Mouse (Mus musculus) hindbrain, embryonic 14.5 days (tissue): ENCODE results near the gene Igfbp1. TPM values are rescaled to one million over a fixed set of nuclear protein-coding genes. Genes with fewer than 3 reads are reported as not detected.
"Not testable (repeated sequence)": the region's sequence is repeated elsewhere in the genome, so short reads cannot be mapped to it uniquely, and the experiment has no call there.

Experiments
- ATAC-seq: fragments of 200-750 bp; cut with Nextera tagmentation; 2 replicates; pipeline ENCODE4 v1.8.0; 2017; ENCODE audit warnings: moderate number of reproducible peaks, mild to moderate bottlenecking, moderate TSS enrichment, moderate library complexity; ENCODE audit not compliant: low FRiP score
- DNase-seq: peaks from one replicate; pipeline ENCODE4 v3.0.0-alpha.2; 2015; ENCODE audit warnings: low spot score
- H3K27ac ChIP-seq: fragments of 300-500 bp; sonication (generic); 2 replicates; pipeline ENCODE4 v1.5.1; 2014; ENCODE audit warnings: mild to moderate bottlenecking, moderate library complexity
- H3K27me3 ChIP-seq: fragments of 300-500 bp; sonication (generic); 2 replicates; pipeline ENCODE4 v1.6.1; 2014; ENCODE audit warnings: mild to moderate bottlenecking, low read length, mixed read lengths; ENCODE audit not compliant: control insufficient read depth, insufficient read depth
- H3K36me3 ChIP-seq: fragments of 300-500 bp; sonication (generic); replicated peaks from 2 replicates; pipeline ENCODE4 v1.6.1; 2014; ENCODE audit not compliant: control insufficient read depth, insufficient read depth
- H3K4me1 ChIP-seq: fragments of 300-500 bp; sonication (generic); replicated peaks from 2 replicates; pipeline ENCODE4 v1.6.1; 2014; ENCODE audit warnings: antibody characterized with exemption, low read length, mixed read lengths; ENCODE audit not compliant: control insufficient read depth, insufficient read depth
- H3K4me2 ChIP-seq: fragments of 300-500 bp; sonication (generic); replicated peaks from 2 replicates; pipeline ENCODE4 v1.6.1; 2014; ENCODE audit warnings: mild to moderate bottlenecking, moderate library complexity
- H3K4me3 ChIP-seq: fragments of 300-500 bp; sonication (generic); replicated peaks from 2 replicates; pipeline ENCODE4 v1.5.1; 2014; ENCODE audit warnings: mild to moderate bottlenecking, low read length
- H3K9ac ChIP-seq: fragments of 300-500 bp; sonication (generic); 2 replicates; pipeline ENCODE4 v1.6.1; 2014
- H3K9me3 ChIP-seq: fragments of 300-500 bp; sonication (generic); 2 replicates; pipeline ENCODE4 v1.6.1; 2016; ENCODE audit warnings: low read length; ENCODE audit not compliant: control insufficient read depth
- WGBS: fragments of 180-500 bp; shearing (Covaris S2); extraction: QIAGEN DNeasy Blood & Tissue Kit; methylation state at CpG from one replicate; pipeline ENCODE4 v1.1.7; 2014; 5-methylcytosine and 5-hydroxymethylcytosine counted together
- polyA plus RNA-seq: library from polyadenylated mRNA; unstranded; fragments of >200 nt; fragmentation: Nextera tagmentation; extraction: Ambion mirVana; gene quantifications from 2 replicates; pipeline ENCODE4 v1.2.1, GENCODE M21; 2014

The Igfbp1 gene
- polyA plus RNA-seq, 1 experiment from 2014 or later = not detected

DNA sequence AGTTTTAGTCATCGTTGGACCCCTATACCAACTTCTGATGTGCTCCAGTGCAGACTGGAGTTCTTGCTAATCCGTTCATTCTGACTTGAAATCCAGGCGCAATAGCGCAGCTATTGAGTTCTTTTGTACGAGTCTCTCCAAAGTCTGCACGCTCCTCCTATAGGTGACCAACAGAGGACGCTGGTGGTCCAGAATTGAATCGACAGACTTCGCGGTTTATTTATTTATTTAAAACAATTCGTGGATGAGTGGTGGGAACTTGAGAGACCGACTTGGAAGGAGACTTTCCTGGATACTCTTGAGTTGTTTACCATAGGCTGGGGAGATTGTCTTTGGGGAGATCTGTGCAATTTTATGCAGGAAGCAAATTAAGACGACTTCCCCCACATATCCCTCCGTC is 17.2 kb downstream of the Igfbp1 start:
- Histone ChIP-seq H3K27me3 (peaks cover 34% of the 10 kb centered on the region), H3K9me3 (no peaks in the 10 kb centered on the region), H3K4me3 (peak overlapping the region; percentile 80; the same call in 1 of the 2 replicates), H3K27ac (no peak overlapping the region), H3K4me2 (peak overlapping the region; percentile 94), H3K4me1 (peaks cover 31% of the 10 kb centered on the region), H3K36me3 (no peaks in the 10 kb centered on the region), H3K9ac (no peak overlapping the region)
- DNase-seq = peak; percentile 88
- 8% methylated on average over 14 of the region's 14 CpGs for WGBS
- ATAC-seq = peak; percentile 4; the same call in 1 of the 2 replicates

DNA sequence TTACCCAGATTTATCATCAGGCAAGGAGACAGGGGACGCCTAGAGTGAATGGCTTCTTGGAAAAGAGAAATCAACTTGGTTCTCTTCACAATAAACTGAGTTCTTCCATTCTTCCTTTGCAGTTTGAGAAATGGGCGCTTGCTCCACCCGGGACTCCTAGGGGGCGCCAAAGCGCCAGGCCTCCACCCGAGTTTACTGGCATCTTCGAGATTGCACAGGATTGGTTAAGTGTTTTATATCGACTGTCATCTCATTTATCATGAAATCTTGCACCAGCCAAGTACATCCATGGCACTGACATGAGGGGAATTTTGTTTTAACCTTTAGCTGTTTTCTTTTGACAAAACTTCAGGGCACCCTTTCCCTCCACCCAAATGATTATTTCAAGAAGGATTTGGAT is 18.1 kb downstream of the Igfbp1 start:
- H3K4me1 ChIP-seq = peaks cover 27% of the 10 kb centered on the region
- peaks cover 32% of the 10 kb centered on the region for H3K27me3 ChIP-seq
- WGBS = 10% methylated on average over 8 of the region's 8 CpGs
- H3K27ac ChIP-seq = no peak overlapping the region
- no peaks in the 10 kb centered on the region for H3K9me3 ChIP-seq
- ATAC-seq = no peak
- no peak overlapping the region for H3K9ac ChIP-seq
- H3K4me2 ChIP-seq = no peak overlapping the region
- DNase-seq = peak; percentile 78
- H3K4me3 ChIP-seq = no peak overlapping the region
- no peaks in the 10 kb centered on the region for H3K36me3 ChIP-seq

DNA sequence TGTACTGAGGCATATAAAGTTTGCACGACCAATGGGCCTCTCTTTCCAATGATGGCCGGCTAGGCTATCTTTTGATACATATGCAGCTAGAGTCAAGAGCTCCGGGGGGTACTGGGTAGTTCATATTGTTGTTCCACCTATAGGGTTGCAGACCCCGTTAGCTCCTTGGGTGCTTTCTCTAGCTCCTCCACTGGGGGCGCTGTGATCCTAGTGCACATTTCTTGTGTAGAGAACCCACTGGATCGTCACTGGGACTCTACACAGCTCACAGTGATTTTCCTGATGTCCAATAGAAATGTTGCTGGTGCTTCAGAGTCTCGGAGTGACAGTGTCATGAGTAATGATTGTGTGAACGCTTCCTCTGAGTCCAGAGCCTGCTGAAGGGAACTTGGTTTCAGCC is 24.2 kb downstream of the Igfbp1 start:
- not testable (repeated sequence) for ATAC-seq, H3K27me3 ChIP-seq, H3K4me3 ChIP-seq, H3K4me1 ChIP-seq, H3K9ac ChIP-seq, H3K4me2 ChIP-seq, H3K36me3 ChIP-seq, H3K9me3 ChIP-seq, H3K27ac ChIP-seq, DNase-seq
- 79% methylated on average over 8 of the region's 8 CpGs for WGBS

DNA sequence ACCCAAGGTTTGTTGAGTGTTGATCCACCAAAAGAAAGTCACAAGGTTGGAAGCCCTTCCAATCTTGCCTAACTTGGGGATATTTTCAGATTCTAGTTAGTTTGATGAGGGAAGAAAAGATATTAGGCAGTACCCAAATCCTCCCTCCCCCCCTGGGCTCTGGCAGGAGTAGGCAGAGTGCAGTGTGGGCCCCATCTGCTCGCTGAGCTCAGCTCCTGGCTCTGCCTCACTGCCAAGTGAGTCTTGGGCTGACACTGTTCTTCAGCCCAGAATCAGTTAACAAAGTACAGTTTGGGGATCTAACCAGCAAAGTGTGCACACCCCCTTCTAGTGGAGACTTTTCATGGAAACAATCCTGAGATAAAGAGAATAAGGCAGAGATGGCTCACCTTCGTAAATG is 28.6 kb downstream of the Igfbp1 start:
- no peak for ATAC-seq
- Histone ChIP-seq H3K4me2 (no peak overlapping the region), H3K27me3 (no peaks in the 10 kb centered on the region), H3K36me3 (no peaks in the 10 kb centered on the region), H3K9me3 (no peaks in the 10 kb centered on the region), H3K27ac (no peak overlapping the region), H3K9ac (no peak overlapping the region), H3K4me3 (no peak overlapping the region), H3K4me1 (no peaks in the 10 kb centered on the region)
- DNase-seq = no peak
- 74% methylated on average over 2 of the region's 2 CpGs for WGBS

DNA sequence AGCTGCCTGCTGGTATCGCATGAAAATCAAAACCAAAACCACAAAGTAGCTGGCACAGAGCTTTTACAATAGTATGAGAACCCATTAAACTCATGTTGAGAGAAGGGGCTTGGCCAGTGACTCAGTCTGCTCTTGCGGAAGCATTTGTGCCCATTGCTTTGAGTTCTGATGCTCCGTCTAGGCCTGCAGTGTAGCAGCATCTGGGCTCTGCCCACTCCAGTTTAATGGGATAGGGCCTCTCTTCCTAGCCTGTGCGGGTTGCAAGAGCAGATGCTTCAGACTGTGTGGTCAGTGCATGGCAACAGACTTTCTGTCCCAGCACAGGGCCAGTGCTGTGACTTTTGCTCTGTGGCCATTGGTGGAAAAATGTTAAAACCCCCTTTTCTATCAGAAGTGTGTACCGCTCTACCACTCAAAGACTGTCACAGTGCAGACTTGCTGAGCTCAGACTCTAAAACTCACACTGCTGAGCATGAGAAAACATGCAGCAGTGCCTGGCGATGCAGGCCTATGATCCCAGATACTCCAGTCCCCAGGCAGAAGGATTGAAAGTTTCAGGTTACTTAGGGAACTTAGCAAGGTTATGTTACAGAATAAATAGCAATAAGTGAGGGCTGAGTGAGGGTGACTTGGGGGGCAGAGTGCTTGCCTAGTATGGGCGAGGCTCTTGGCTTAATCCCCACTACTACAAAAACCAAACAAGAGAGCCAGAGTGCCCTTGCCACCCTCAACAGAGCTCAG is 29.4 kb downstream of the Igfbp1 start:
- WGBS = 88% methylated on average over 7 of the region's 7 CpGs
- no peak overlapping the region for H3K27ac ChIP-seq
- no peak overlapping the region for H3K9ac ChIP-seq
- no peaks in the 10 kb centered on the region for H3K9me3 ChIP-seq
- ATAC-seq (no peak), DNase-seq (no peak)
- no peaks in the 10 kb centered on the region for H3K27me3 ChIP-seq
- H3K4me1 ChIP-seq = no peaks in the 10 kb centered on the region
- H3K36me3 ChIP-seq = no peaks in the 10 kb centered on the region
- H3K4me3 ChIP-seq = no peak overlapping the region
- H3K4me2 ChIP-seq = no peak overlapping the region

DNA sequence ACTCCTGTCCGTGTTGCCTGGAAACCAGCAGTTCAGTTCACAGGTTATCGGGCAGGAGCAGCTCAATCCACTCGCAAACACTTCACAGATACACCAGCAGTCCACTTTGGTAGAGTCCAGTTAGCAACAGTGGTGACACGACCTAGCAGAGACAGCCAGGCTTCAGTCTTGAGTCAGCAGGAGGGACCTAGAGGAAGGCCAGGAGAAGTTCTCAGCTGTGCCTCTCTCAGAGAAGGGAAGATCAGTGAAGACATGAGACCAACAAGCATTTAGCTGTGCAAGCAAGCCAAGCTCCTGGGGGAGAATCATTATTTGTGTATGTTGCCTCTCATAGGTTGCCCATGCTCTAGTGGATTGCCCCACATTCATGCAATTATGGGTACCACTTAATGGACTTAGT is 30.5 kb downstream of the Igfbp1 start:
- WGBS = 84% methylated on average over 4 of the region's 4 CpGs

DNA sequence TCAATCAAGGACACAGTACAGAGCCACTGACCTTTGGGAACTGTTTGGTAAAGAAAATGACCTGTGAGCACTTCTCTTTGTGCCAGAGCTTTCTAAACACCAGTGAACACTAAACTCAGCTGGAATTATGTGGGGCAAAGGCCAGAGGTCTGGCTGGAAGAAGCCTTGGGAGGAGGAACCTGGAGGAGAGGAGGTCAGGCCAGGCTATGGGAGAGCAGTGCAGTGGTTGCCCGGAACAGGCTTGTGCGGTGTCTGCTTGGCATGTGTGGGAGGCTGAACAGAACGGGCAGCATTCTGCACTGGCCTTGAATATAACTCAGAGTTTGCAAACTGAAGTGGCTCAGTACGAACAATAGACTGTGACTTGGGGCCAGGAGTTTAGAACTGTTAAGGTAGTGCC is 32.4 kb downstream of the Igfbp1 start:
- Histone ChIP-seq H3K9ac (no peak overlapping the region), H3K36me3 (no peaks in the 10 kb centered on the region), H3K4me2 (no peak overlapping the region), H3K9me3 (no peaks in the 10 kb centered on the region), H3K27me3 (no peaks in the 10 kb centered on the region), H3K4me1 (no peaks in the 10 kb centered on the region), H3K27ac (no peak overlapping the region), H3K4me3 (no peak overlapping the region)
- DNase-seq (no peak), ATAC-seq (no peak)
- WGBS = 91% methylated on average over 4 of the region's 4 CpGs

More for the DNA sequence above, 30.5 kb downstream of the Igfbp1 start:
- Histone ChIP-seq H3K4me1 (no peaks in the 10 kb centered on the region), H3K4me3 (no peak overlapping the region), H3K9ac (no peak overlapping the region), H3K27me3 (no peaks in the 10 kb centered on the region), H3K36me3 (no peaks in the 10 kb centered on the region), H3K4me2 (no peak overlapping the region), H3K9me3 (no peaks in the 10 kb centered on the region), H3K27ac (no peak overlapping the region)
- ATAC-seq = no peak
- no peak for DNase-seq

DNA sequence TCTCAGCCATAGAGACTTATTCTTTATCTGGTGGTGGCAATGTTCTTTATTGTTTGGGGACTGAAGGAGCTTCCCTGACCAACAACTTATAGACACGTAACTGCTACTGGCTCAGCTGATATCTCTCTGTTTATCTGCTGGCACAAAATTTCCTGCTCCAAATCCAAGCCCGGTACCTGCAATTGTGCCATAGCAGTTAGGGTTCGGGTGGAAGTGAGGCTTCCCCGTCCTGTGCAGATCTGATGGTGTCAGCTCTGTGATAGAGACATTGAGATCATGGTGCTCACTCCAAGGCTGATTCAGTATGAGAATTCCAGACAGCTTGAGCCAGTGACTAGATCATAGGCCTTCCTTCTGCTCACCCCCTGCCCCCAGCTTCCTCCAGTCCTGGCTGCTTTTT is 34.4 kb downstream of the Igfbp1 start:
- 90% methylated on average over 4 of the region's 4 CpGs for WGBS
- no peak overlapping the region for H3K9ac ChIP-seq
- no peak for ATAC-seq
- no peak overlapping the region for H3K27ac ChIP-seq
- no peaks in the 10 kb centered on the region for H3K36me3 ChIP-seq
- H3K9me3 ChIP-seq = no peaks in the 10 kb centered on the region
- no peaks in the 10 kb centered on the region for H3K27me3 ChIP-seq
- no peak overlapping the region for H3K4me2 ChIP-seq
- no peak for DNase-seq
- H3K4me1 ChIP-seq = no peaks in the 10 kb centered on the region
- H3K4me3 ChIP-seq = no peak overlapping the region

DNA sequence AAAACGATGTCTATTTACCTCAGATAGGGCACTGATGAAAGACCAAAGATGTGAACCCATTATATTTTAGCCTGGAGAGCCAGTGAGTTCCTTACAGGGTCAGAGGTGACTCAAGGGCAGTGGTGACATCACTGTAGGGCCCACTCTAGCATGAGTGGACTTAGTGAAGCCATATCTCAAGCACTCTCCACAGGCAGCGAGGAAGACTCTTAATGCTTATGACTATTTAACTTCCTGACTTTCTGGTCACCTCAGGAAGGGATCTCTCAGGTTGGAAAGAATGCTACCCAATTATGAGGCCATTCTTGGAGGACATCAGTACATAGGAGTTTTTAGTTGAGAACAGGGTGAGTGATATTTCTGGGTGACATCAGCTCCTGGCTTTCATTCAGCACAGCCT is 35.8 kb downstream of the Igfbp1 start:
- H3K9me3 ChIP-seq = no peaks in the 10 kb centered on the region
- H3K27me3 ChIP-seq = no peaks in the 10 kb centered on the region
- no peak overlapping the region for H3K9ac ChIP-seq
- H3K27ac ChIP-seq = no peak overlapping the region
- ATAC-seq = no peak
- DNase-seq = no peak
- no peak overlapping the region for H3K4me2 ChIP-seq
- H3K4me3 ChIP-seq = no peak overlapping the region
- 81% methylated on average over 2 of the region's 2 CpGs for WGBS
- no peaks in the 10 kb centered on the region for H3K36me3 ChIP-seq
- H3K4me1 ChIP-seq = no peaks in the 10 kb centered on the region

DNA sequence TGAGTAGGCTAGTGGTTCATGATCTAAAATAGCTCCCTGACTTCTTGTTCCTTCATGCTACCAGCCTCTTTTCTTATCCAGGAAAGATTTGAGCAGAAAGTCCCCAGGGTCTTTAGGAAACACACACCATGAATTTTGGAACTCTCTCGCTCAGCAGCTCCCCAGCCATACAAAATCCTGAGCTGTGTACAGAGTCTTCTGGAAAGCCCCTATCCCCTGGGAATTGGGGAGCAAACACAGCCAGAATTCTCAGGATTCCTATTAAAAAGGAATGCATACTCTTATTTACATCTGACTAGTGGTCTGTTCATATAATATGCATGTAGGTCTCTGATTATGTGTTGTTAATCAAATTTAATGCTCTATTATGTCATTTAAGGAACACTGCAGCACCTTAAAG is 36.9 kb downstream of the Igfbp1 start:
- WGBS = 73% methylated on average over 1 of the region's 1 CpGs
- no peaks in the 10 kb centered on the region for H3K4me1 ChIP-seq
- H3K9ac ChIP-seq = no peak overlapping the region
- H3K4me3 ChIP-seq = no peak overlapping the region
- H3K4me2 ChIP-seq = no peak overlapping the region
- ATAC-seq (no peak), DNase-seq (no peak)
- H3K9me3 ChIP-seq = no peaks in the 10 kb centered on the region
- H3K36me3 ChIP-seq = no peaks in the 10 kb centered on the region
- no peak overlapping the region for H3K27ac ChIP-seq
- no peaks in the 10 kb centered on the region for H3K27me3 ChIP-seq
